Mouse (Mus musculus): ENCODE data around the gene Slc1a7.

GRCm38 (mm10) chr4:107962044-107962732 lies 5.9 kb upstream of the Slc1a7 start:
- TF ChIP-seq HCFC1 (IDR thresholded peaks at IDR 0.05; ENCODE audit: borderline replicate concordance, insufficient read depth, low read length) (no peak), CHD2 (IDR thresholded peaks at IDR 0.05; ENCODE audit: low read depth, low read length) (no peak)
